Mouse (Mus musculus) urinary bladder, postnatal 4 days (tissue): Measurements from ENCODE around the gene Ccr7.
A peak's percentile ranks its signal among the peaks of the same experiment; 100 is the strongest.

Source experiments
- DNase-seq, 2 experiments: peaks; one replicate each; pipeline ENCODE4 v3.0.0; 2021 to 2022; ENCODE audit warnings: low spot score in 2 of 2

Ccr7 gene

GRCm38 (mm10) chr11:99154987-99155641, at the start of gene Ccr7:
TSS of gene Ccr7 (minus strand) at chr11:99155077.
- no peak for DNase-seq

GRCm38 (mm10) chr11:99189154-99189582, 34.3 kb upstream of the Ccr7 start:
- DNase-seq = peak in 1 of 2 experiments; percentile 31

- DNase-seq = no peak
Observed at GRCm38 (mm10) chr11:99187348-99187747, 32.5 kb upstream of the Ccr7 start.

GRCm38 (mm10) chr11:99186836-99187235, 32.0 kb upstream of the Ccr7 start:
- no peak for DNase-seq

GRCm38 (mm10) chr11:99182575-99182974, 27.7 kb upstream of the Ccr7 start:
- no peak for DNase-seq

- DNase-seq = no peak
Observed at GRCm38 (mm10) chr11:99180071-99180470, 25.2 kb upstream of the Ccr7 start.

GRCm38 (mm10) chr11:99177925-99178198, 23.0 kb upstream of the Ccr7 start:
- DNase-seq = no peak

- no peak for DNase-seq
Observed at GRCm38 (mm10) chr11:99177054-99177924, 22.4 kb upstream of the Ccr7 start.

GRCm38 (mm10) chr11:99172002-99172401, 17.1 kb upstream of the Ccr7 start:
- no peak for DNase-seq

- no peak for DNase-seq
Observed at GRCm38 (mm10) chr11:99171442-99171841, 16.6 kb upstream of the Ccr7 start.

GRCm38 (mm10) chr11:99170547-99171267, 15.8 kb upstream of the Ccr7 start:
- DNase-seq = no peak

- no peak for DNase-seq
Observed at GRCm38 (mm10) chr11:99170005-99170404, 15.1 kb upstream of the Ccr7 start.

- no peak for DNase-seq
Observed at GRCm38 (mm10) chr11:99169438-99169837, 14.6 kb upstream of the Ccr7 start.

- DNase-seq = no peak
Observed at GRCm38 (mm10) chr11:99168030-99168474, 13.2 kb upstream of the Ccr7 start.

GRCm38 (mm10) chr11:99167576-99167975, 12.7 kb upstream of the Ccr7 start:
- DNase-seq = no peak

- DNase-seq = no peak
Observed at GRCm38 (mm10) chr11:99166241-99166640, 11.4 kb upstream of the Ccr7 start.

- no peak for DNase-seq
Observed at GRCm38 (mm10) chr11:99165031-99165752, 10.3 kb upstream of the Ccr7 start.

GRCm38 (mm10) chr11:99162972-99163686, 8.3 kb upstream of the Ccr7 start:
- no peak for DNase-seq

- no peak for DNase-seq
Observed at GRCm38 (mm10) chr11:99161648-99162047, 6.8 kb upstream of the Ccr7 start.

GRCm38 (mm10) chr11:99160228-99160627, 5.4 kb upstream of the Ccr7 start:
- DNase-seq = no peak

- DNase-seq = no peak
Observed at GRCm38 (mm10) chr11:99155817-99156216, 940 bp upstream of the Ccr7 start.
